Mouse (Mus musculus) testis, adult 2 months (tissue): ENCODE measurements around the gene Rhof. TPM values are rescaled to one million over a fixed set of nuclear protein-coding genes. Genes with fewer than 3 reads are reported as not detected.
A peak's percentile ranks its signal among the peaks of the same experiment; 100 is the strongest.

Experiments
- H3K27ac ChIP-seq: fragments of 200-500 bp; 2 replicates; pipeline ENCODE4 v1.5.1; 2012; ENCODE audit warnings: low read depth, low read length; ENCODE audit not compliant: control insufficient read depth, insufficient read depth
- H3K27me3 ChIP-seq: fragments of 200-500 bp; 2 replicates; pipeline ENCODE4 v1.6.1; 2012; ENCODE audit warnings: mild to moderate bottlenecking, low read length, moderate library complexity; ENCODE audit not compliant: control insufficient read depth, insufficient read depth
- H3K36me3 ChIP-seq: fragments of 200-500 bp; 2 replicates; pipeline ENCODE4 v1.6.1; 2012; ENCODE audit warnings: mild to moderate bottlenecking, low read length; ENCODE audit not compliant: control insufficient read depth, insufficient read depth
- H3K4me1 ChIP-seq: fragments of 200-500 bp; 2 replicates; pipeline ENCODE4 v1.6.1; 2012; ENCODE audit warnings: low read length; ENCODE audit not compliant: control insufficient read depth, insufficient read depth
- H3K4me3 ChIP-seq: fragments of 200-500 bp; 2 replicates; pipeline ENCODE4 v1.5.1; 2012; ENCODE audit warnings: low read depth, mild to moderate bottlenecking, low read length, moderate library complexity, mixed read lengths; ENCODE audit not compliant: control insufficient read depth
- CTCF ChIP-seq: fragments of 200-500 bp; IDR thresholded peaks from 2 replicates; pipeline ENCODE4 v1.5.1; 2012; ENCODE audit warnings: low read depth, mild to moderate bottlenecking, inconsistent platforms, low read length, moderate library complexity; ENCODE audit not compliant: control insufficient read depth, insufficient read depth, insufficient replicate concordance
- POLR2A ChIP-seq: fragments of 200-500 bp; IDR thresholded peaks from 2 replicates; pipeline ENCODE4 v1.6.1; 2012; ENCODE audit warnings: low read depth, mild to moderate bottlenecking, inconsistent platforms, low read length, moderate library complexity; ENCODE audit not compliant: control insufficient read depth
- polyA plus RNA-seq: library from polyadenylated mRNA; depleted of rRNA; stranded (reverse); fragments of >200 nt; gene quantifications from 2 replicates; pipeline ENCODE4 v1.2.3, GENCODE M21; 2012

The Rhof gene
- polyA plus RNA-seq, 1 experiment = 0.78 TPM

GRCm38 (mm10) chr5:123146357-123146756 is 13.9 kb upstream of the Rhof start:
- peaks cover 43% of the 10 kb centered on the region for H3K4me1 ChIP-seq
- no peaks in the 10 kb centered on the region for H3K27me3 ChIP-seq
- TF ChIP-seq POLR2A = no peak
- TF ChIP-seq CTCF = no peak
- H3K36me3 ChIP-seq = peaks cover 3% of the 10 kb centered on the region
- no peak overlapping the region for H3K27ac ChIP-seq
- no peak overlapping the region for H3K4me3 ChIP-seq

GRCm38 (mm10) chr5:123144746-123145590 is 12.5 kb upstream of the Rhof start:
- H3K4me1 ChIP-seq = peaks cover 42% of the 10 kb centered on the region
- H3K36me3 ChIP-seq = peaks cover 3% of the 10 kb centered on the region
- no peaks in the 10 kb centered on the region for H3K27me3 ChIP-seq
- no peak overlapping the region for H3K27ac ChIP-seq
- H3K4me3 ChIP-seq = peak overlapping the region; percentile 89
- TF ChIP-seq POLR2A (no peak), CTCF (no peak)

- no peak for TF ChIP-seq POLR2A
- TF ChIP-seq CTCF = no peak
- peak overlapping the region; percentile 94 for H3K4me3 ChIP-seq
- H3K27me3 ChIP-seq = no peaks in the 10 kb centered on the region
- peaks cover 43% of the 10 kb centered on the region for H3K4me1 ChIP-seq
- H3K36me3 ChIP-seq = peaks cover 3% of the 10 kb centered on the region
- H3K27ac ChIP-seq = no peak overlapping the region
Observed at GRCm38 (mm10) chr5:123143971-123144745, 11.7 kb upstream of the Rhof start.

- Histone ChIP-seq H3K4me3 (peak overlapping the region; percentile 94), H3K36me3 (peaks cover 3% of the 10 kb centered on the region), H3K27me3 (no peaks in the 10 kb centered on the region), H3K4me1 (peaks cover 47% of the 10 kb centered on the region), H3K27ac (peak overlapping the region; percentile 86)
- TF ChIP-seq CTCF = no peak
- no peak for TF ChIP-seq POLR2A
Observed at GRCm38 (mm10) chr5:123143251-123143970, 10.9 kb upstream of the Rhof start.

- Histone ChIP-seq H3K27ac (peak within 1 kb of the TSS; percentile 94), H3K27me3 (no peaks in the 10 kb centered on the region), H3K4me1 (peaks cover 55% of the 10 kb centered on the region), H3K4me3 (peak within 1 kb of the TSS; percentile 94), H3K36me3 (peaks cover 3% of the 10 kb centered on the region)
- TF ChIP-seq POLR2A = 0 out of 2 replicates have a peak, but pooled peaks have one; percentile 3
- no peak for TF ChIP-seq CTCF
Observed at GRCm38 (mm10) chr5:123142161-123143157, 10.0 kb upstream of the Rhof start, which contains the start of gene Setd1b. Gene Setd1b (plus strand): TSS chr5:123142193.

GRCm38 (mm10) chr5:123141555-123142160 is 9.2 kb upstream of the Rhof start:
- H3K4me1 ChIP-seq = peaks cover 60% of the 10 kb centered on the region
- TF ChIP-seq CTCF = no peak
- TF ChIP-seq POLR2A = no peak; the same call in 1 of the 2 replicates

More at GRCm38 (mm10) chr5:123141555-123142160, 9.2 kb upstream of the Rhof start:
- peak overlapping the region; percentile 94 for H3K4me3 ChIP-seq
- peaks cover 1% of the 10 kb centered on the region for H3K36me3 ChIP-seq
- H3K27me3 ChIP-seq = no peaks in the 10 kb centered on the region
- H3K27ac ChIP-seq = peak overlapping the region; percentile 94
